Mouse (Mus musculus): ENCODE results near the gene Gm13278.

DNA sequence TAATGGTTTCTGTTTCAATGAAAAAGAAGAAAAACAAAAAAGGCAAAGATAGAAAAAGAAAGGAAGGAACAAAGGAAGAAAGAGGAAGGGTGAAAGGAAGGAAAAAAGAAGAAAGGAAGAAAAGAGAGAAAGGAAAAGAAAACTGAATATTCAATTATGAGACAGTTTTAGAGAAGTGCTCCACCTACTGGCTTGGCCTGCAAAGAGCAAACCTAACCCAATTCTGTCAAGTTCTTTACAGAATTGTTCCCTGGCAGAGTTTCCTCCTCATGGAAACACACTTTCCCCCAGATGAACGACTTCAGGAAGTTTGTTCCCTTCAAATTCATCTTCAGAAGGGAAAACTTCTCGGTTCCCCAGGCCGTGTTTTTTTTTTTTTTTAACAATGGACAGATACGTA lies 31.6 kb downstream of the Gm13278 start:
- TF ChIP-seq CTCF (IDR thresholded peaks at IDR 0.05; ENCODE audit: borderline replicate concordance, extremely low read depth, insufficient read depth, insufficient read length) (peak; percentile 47; the same call in 1 of the 2 replicates), POLR2A (IDR thresholded peaks at IDR 0.05; ENCODE audit: borderline replicate concordance, extremely low read depth, insufficient read depth, insufficient read length, poor library complexity, severe bottlenecking) (no peak)
